Mouse (Mus musculus) retina, adult 2 months (tissue): ENCODE data around the gene Sema5b.

Experiments
- DNase-seq: peaks from one replicate; pipeline ENCODE4 v3.0.0-alpha.2; 2012; ENCODE audit warnings: low read depth, low spot score

Sema5b gene

GRCm38 (mm10) chr16:35592274-35593065, 51.5 kb downstream of the Sema5b start:
- no peak for DNase-seq

DNA sequence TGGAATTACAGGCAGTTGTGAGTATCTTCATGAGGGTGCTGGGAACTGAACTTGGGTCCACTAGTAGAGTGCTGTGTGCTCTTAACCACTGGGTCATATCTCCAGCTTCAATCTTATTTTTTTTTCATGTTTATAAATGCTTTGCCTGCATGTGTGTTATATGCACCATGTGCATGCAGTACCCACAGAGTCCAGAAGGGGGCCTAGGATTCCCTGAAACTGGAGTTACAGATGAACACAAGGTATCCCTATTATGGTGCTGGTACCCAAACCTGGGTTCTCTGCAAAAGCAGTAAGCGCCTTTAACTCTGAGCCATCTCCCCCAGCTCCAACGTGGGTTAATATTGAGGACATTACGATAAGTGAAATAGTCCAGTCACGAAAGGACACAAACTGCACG, 52.5 kb downstream of the Sema5b start:
- no peak for DNase-seq

DNA sequence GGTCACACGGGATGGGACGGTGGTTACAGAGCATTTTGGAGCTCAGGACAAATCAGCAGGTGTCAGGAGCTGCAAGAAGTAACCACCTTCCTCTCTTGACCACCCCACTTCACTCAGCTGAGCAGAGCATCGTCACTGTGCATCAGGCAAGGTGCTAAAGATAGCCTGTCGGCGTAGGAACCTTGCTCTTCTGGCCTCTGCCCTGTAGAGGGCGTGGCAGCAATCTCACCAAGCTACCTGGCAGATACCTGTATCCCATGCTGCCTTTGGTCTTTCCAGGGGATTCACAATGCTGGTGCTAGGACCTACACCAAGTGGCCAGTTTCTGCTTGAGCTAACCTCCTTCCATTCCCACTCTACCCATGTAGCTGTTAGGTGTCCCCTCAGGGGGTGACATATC, 55.3 kb downstream of the Sema5b start:
- DNase-seq: no peak

GRCm38 (mm10) chr16:35596661-35597350, 55.9 kb downstream of the Sema5b start:
- no peak for DNase-seq

- DNase-seq: no peak
These were observed 57.0 kb downstream of the Sema5b start for GRCm38 (mm10) chr16:35597991-35598390.

DNA sequence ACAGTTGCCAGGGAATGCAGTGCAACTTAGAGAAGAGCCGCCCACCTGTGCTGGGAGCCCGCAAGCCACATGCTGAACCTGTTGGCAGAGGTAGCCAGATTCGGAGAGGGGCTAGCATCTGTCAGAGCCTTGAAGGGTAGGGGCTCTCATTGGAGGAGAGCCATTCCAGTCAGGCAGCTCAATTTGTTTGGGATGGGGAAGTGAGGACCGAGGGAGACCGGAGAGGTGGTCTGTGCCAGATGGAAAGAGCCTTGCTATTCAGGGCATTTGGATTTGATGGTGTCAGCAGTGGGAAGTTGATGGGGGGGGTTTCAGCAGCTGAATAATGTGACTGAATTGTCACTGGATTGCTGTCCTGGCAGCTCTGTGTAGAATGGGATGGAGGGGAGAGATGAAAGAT, 57.9 kb downstream of the Sema5b start:
- no peak for DNase-seq

GRCm38 (mm10) chr16:35600282-35600681, 59.3 kb downstream of the Sema5b start:
- no peak for DNase-seq

GRCm38 (mm10) chr16:35601426-35601825, 60.5 kb downstream of the Sema5b start:
- no peak for DNase-seq

GRCm38 (mm10) chr16:35602529-35602928, 61.6 kb downstream of the Sema5b start:
- no peak for DNase-seq

DNA sequence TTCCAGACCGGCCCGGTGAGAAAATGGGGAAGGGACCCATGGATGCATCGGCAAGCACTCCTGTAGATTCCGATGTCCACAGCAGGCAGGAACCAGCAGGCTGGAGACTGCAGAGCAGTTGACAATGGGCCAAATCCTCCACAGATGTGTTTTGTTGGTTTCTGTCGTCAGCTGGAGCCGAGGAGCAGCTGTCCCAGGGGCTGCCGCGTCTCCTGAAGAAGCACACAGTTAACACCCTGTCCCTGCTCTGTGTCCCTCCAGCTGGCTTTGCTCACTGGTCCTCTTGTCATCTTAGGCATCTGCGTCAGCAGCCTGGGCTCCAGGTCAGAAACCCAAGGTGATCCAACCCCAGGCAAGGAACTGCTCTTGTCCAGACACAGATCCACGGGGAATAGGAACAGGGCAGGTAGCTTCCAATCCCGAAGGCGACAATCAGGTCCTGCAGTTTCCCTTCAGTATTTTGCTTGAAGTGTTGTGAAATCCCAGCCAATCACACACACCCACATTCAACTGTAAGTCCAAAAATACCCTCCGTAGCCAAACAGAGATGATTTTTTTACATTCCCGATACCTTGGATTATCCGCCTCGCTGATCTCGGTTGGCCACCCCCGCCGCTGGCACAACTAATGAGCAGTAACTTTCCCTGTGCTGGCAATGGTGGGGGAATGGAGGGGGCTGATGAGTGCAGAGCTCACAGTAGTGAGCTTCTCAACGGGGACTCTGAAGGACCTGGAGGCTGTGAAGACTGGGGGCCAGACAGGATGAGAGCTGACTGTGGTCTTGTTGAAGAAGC, 63.0 kb downstream of the Sema5b start:
- DNase-seq: no peak

- DNase-seq: no peak
These were observed 66.3 kb downstream of the Sema5b start for GRCm38 (mm10) chr16:35607250-35607649.

DNA sequence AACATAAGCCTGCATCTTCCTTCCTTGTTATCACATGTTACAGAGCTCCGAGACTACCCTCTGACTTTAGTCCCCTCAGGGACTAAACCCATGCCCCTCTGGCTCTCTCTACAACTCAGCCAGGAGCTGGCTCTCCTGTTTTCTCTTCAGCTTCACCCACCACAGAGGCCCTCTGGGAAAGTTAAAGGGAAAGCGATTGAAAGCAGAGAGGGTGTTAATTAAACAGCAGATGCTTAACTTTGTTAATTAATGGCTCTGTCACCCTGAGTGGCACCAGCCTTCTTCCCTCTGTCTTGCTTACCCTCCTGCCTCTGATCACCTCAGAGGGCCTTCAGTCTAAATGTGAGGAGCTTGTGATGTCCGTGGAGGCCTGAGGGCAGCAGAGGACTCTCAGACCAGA, 67.3 kb downstream of the Sema5b start:
- no peak for DNase-seq

DNA sequence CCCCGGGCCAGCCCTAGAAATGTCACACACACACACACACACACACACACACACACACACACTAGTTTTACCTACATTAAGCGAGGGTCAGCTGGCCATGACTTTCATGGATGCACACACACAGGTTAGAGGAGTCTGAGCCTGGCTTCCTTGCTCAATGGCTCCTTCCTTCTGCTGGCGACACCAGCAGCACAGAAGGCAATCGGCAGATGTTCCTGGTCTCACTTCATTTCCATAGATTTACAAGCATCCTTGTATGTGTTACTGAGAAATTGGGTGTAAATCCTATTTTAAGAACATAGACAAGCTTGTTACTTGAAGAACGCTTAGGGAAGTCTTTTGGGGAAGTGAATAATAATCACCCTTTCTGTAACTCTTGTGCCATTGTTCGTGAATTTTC, 68.6 kb downstream of the Sema5b start:
- DNase-seq: no peak

DNA sequence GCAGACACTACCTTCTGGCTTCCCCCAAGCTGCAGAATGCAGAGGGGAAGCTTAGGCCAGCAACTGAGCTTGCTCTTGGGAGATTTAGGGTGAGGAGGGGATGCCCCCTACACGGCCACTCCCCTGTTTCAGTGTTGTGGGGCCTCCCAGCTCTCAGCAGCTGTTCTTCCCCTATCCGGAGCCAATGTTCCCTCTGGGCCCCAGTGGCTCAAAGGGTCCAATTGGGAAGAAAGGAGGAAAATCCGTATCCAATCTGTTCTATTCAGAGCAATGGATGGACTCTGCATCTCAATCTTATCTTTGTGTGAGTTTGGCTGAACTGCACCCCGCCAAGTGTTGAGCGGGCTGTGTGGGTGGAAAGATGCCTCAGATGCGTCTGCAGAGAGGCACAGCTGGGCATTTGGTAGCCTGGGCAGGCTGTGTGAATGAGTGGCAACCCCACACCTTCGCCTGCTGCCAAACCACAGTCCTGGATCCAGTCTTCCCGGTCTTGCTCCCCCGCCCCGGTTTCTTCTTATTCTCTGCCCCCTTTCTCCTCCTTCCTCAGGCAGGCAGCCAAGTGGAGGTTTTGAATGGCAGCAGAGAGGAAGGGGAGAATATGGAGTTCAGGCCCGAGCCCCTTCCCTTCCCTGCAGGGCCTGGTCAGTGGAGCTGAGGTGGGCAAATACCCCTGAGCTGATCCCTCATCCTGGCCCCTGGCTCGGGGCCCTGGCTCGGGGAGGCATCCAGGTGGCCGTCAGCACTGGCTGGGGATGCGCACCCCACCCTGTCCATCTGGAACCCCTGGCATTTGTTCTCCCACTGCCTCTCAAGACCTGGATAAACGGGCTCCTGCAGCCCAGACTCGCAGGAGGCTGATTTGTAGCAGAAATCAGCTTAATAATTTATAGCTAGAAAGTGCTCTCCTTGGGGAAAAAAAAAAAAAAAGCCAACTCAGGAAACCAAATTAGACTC, 73.2 kb downstream of the Sema5b start:
- no peak for DNase-seq

GRCm38 (mm10) chr16:35617732-35618131, 76.8 kb downstream of the Sema5b start:
- DNase-seq: no peak

DNA sequence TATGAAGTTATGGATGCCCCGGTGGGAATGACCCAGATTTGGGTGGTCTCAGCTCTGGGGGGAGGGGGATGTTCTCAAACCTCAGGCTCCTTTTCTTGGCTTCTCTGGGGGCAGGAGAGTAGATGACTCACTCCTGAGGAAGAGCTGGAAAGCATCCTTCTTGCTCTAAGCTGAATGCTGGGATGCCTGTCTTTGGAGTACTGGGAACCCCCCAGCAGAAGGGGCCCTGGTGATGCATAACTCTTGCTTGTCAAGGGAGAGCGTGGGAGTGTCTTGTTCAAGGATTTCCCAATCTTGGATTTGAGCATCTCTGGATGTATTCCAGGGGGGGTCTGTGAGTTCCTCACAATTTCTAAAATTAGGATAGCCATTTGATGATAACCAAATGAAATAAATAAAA, 82.1 kb downstream of the Sema5b start:
- DNase-seq: no peak

- DNase-seq: no peak
These were observed 83.0 kb downstream of the Sema5b start for GRCm38 (mm10) chr16:35623986-35624385.

- DNase-seq: no peak
These were observed 83.9 kb downstream of the Sema5b start for GRCm38 (mm10) chr16:35624877-35625276.

GRCm38 (mm10) chr16:35625286-35626020, 84.5 kb downstream of the Sema5b start:
- no peak for DNase-seq

DNA sequence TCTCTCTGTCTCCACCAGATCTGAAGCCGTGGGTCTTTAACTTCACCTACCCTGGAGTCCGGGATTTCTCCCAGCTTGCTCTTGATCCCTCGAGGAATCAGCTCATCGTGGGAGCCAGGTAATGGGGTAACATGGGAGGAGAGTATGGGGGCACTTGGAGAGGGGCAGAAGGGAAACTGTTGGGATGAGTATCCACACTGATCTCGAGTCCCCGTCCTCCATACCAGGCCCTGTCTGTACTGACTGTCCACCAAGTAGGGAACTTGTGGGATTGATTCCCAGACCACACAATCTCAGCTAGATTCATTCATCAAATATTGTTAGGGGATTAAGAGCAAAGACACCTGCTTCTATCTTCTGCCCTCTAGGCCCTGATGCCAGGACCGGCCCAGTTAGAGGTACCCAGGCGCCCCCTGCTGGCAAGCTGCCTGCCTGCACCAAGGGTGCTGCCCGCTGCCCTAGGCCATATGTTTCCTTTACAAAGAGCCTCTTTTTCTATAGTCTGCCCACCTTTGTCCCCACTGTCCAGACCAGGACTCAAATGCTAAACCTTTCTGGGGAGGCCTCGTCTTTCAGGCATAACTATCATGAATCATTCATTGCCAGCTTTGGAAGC, 87.2 kb downstream of the Sema5b start:
- peak; percentile 48 for DNase-seq
